Mouse (Mus musculus) spleen, adult 2 months (tissue): ENCODE results near the gene Trim24. TPM values are rescaled to one million over a fixed set of nuclear protein-coding genes. Genes with fewer than 3 reads are reported as not detected.
"Not testable (repeated sequence)": the region's sequence is repeated elsewhere in the genome, so short reads cannot be mapped to it uniquely, and the experiment has no call there.

ENCODE experiments used
- DNase-seq, 2 experiments: peaks; one replicate each; pipeline versions ENCODE4 v3.0.0 to v3.0.0-alpha.2; 2012 to 2021; ENCODE audit warnings: low spot score in 2 of 2, low read depth in 1 of 2
- H3K27ac ChIP-seq: fragments of 200-500 bp; 2 replicates; pipeline ENCODE4 v1.5.1; 2012; ENCODE audit warnings: low read length, inconsistent platforms; ENCODE audit not compliant: insufficient read depth
- H3K27me3 ChIP-seq: fragments of 200-500 bp; 2 replicates; pipeline ENCODE4 v1.6.1; 2012; ENCODE audit warnings: mild to moderate bottlenecking, moderate library complexity, low read length, inconsistent platforms; ENCODE audit not compliant: control insufficient read depth, insufficient read depth
- H3K36me3 ChIP-seq: fragments of 200-500 bp; 2 replicates; pipeline ENCODE4 v1.6.1; 2012; ENCODE audit warnings: mild to moderate bottlenecking, low read length, inconsistent platforms; ENCODE audit not compliant: control insufficient read depth, insufficient read depth
- H3K4me1 ChIP-seq: fragments of 200-500 bp; 2 replicates; pipeline ENCODE4 v1.6.1; 2011; ENCODE audit warnings: inconsistent platforms; ENCODE audit not compliant: control insufficient read depth, insufficient read depth, insufficient read length
- H3K4me3 ChIP-seq: fragments of 200-500 bp; 2 replicates; pipeline ENCODE4 v1.5.1; 2011; ENCODE audit warnings: mild to moderate bottlenecking, inconsistent platforms; ENCODE audit not compliant: insufficient read depth, insufficient read length; ENCODE audit errors: extremely low read depth
- CTCF ChIP-seq: fragments of 200-500 bp; IDR thresholded peaks from 2 replicates; pipeline ENCODE4 v1.5.1; 2011; ENCODE audit warnings: mild to moderate bottlenecking, inconsistent platforms; ENCODE audit not compliant: insufficient read depth, insufficient read length, insufficient replicate concordance; ENCODE audit errors: extremely low read depth
- POLR2A ChIP-seq: fragments of 200-500 bp; IDR thresholded peaks from 2 replicates; pipeline ENCODE4 v1.6.1; 2011; ENCODE audit warnings: low read depth, low read length, inconsistent platforms
- WGBS: fragments of 180-500 bp; shearing (Covaris S2); methylation state at CpG from one replicate; pipeline ENCODE4 v1.1.7; 2018; 5-methylcytosine and 5-hydroxymethylcytosine counted together
- polyA plus RNA-seq: library from polyadenylated mRNA; depleted of rRNA; stranded (reverse); fragments of >200 nt; gene quantifications from 2 replicates; pipeline ENCODE4 v1.2.3, GENCODE M21; 2012

Gene Trim24
- polyA plus RNA-seq, 1 experiment: 11.5 TPM

DNA sequence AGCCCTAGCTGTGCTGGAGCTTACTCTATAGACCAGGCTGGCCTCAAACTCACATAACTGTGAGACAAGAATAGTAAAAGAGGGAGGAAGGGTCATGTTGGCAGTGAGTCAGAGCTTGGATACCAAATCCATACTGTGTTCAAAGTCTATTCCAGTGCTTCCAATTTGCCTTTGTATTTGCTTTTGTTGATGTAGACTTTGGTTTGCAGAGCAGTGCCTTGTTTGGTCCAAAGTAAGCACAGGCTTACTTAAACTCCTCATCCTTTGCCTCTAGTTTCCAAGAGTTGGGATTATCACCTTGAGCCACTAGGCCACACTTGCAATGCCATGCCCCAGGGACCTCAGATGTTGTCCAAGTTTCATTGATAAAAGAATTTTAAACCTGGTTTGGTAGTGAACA lies 41.0 kb upstream of the Trim24 start:
- no peak for DNase-seq
- Histone ChIP-seq H3K4me1 (no peaks in the 10 kb centered on the region), H3K36me3 (no peaks in the 10 kb centered on the region), H3K27me3 (no peaks in the 10 kb centered on the region), H3K4me3 (no peak overlapping the region), H3K27ac (no peak overlapping the region)
- TF ChIP-seq CTCF (no peak), POLR2A (no peak)

- DNase-seq: no peak
- 90% methylated on average over 1 of the region's 1 CpGs for WGBS
These were observed 36.9 kb upstream of the Trim24 start for GRCm38 (mm10) chr6:37833691-37834090.

DNA sequence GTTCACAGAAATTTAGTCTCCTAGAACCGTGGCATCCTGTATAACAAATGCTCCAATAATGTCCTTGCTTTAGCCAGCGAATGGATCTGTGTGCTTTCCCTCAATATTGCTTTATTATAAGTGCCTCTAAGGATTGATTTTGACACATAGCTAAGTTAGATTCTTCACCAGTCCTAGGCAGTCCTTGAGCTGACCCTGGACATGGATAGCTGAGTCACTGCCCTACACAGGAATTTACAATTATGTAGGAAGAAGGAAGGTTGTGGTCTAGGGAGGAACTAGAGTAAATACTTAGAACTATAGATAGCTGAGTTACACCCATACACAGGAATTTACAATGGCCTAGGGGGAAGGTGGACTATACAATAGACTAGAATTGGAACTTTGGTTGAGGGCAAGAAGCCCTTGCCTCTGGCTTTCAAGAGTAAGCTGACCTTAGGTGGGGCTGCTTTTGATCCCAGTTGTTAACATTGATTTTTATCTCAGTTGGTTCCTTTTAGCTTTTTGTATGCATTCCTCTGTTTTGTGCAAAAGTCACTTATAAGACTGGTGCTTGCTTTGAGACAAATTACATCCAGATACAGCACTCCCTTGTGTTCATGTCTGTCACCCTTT lies 33.6 kb upstream of the Trim24 start:
- H3K27ac ChIP-seq, H3K27me3 ChIP-seq, H3K4me1 ChIP-seq, H3K4me3 ChIP-seq, DNase-seq, H3K36me3 ChIP-seq: not testable (repeated sequence)
- 90% methylated on average over 2 of the region's 2 CpGs for WGBS

More at GRCm38 (mm10) chr6:37833691-37834090, 36.9 kb upstream of the Trim24 start:
- no peak overlapping the region for H3K4me3 ChIP-seq
- no peaks in the 10 kb centered on the region for H3K36me3 ChIP-seq
- H3K4me1 ChIP-seq: no peaks in the 10 kb centered on the region
- no peak overlapping the region for H3K27ac ChIP-seq
- no peaks in the 10 kb centered on the region for H3K27me3 ChIP-seq
- TF ChIP-seq POLR2A (no peak), CTCF (no peak)

DNA sequence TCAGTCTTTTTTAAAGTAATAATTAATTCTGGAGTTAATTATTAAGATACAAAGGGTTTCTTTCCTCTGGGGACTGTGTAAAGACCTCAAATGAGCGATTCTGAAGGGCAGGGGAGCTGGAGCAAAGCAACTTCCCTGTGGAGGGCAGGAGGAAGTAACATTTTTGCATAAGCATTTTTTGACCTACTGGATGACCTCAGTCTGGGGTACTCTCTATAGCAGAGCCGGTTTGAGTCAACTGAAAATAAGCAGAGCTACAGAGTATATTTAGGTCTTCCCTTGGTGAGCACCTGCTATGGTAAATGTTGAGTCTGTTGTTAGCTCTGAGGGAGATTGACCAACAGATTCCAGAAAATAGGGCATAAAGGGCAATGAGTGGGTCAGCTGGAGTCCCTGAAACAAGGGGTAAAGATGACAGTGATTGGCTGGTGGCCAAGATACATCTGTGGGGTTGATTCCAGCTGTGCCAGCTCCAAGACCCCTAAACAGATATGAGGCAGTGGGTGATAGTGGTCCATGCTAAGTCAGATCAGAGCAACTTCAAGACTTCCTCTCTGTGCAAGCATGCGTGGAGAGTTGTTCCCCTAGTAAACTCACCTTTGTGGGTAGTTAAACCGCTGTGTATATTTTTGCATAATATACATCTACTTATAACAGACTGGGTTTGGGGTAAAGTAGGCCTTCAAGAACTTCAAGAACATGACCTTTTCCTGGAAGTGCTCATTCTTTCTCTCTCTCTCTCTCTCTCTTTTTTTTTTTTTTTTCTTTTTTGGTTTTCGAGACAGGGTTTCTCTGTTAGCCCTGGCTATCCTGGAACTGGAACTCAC lies 27.6 kb upstream of the Trim24 start:
- DNase-seq: peak; percentile 23 to 24
- no peak for TF ChIP-seq POLR2A
- TF ChIP-seq CTCF: no peak
- 34% methylated on average over 5 of the region's 5 CpGs for WGBS

GRCm38 (mm10) chr6:37843647-37844273 lies 26.9 kb upstream of the Trim24 start:
- WGBS: 81% methylated on average over 8 of the region's 8 CpGs
- no peak for DNase-seq
- H3K27ac ChIP-seq: no peak overlapping the region
- H3K36me3 ChIP-seq: no peaks in the 10 kb centered on the region
- H3K27me3 ChIP-seq: no peaks in the 10 kb centered on the region
- H3K4me3 ChIP-seq: no peak overlapping the region
- peaks cover 6% of the 10 kb centered on the region; the same call in 1 of the 2 replicates for H3K4me1 ChIP-seq
- TF ChIP-seq POLR2A (no peak), CTCF (no peak)

More for the DNA sequence above, 27.6 kb upstream of the Trim24 start:
- H3K4me1 ChIP-seq: peaks cover 6% of the 10 kb centered on the region; the same call in 1 of the 2 replicates
- no peak overlapping the region for H3K27ac ChIP-seq
- H3K36me3 ChIP-seq: no peaks in the 10 kb centered on the region
- no peak overlapping the region for H3K4me3 ChIP-seq
- no peaks in the 10 kb centered on the region for H3K27me3 ChIP-seq

- H3K4me3 ChIP-seq, H3K36me3 ChIP-seq, DNase-seq, H3K27ac ChIP-seq, H3K27me3 ChIP-seq, H3K4me1 ChIP-seq: not testable (repeated sequence)
- WGBS: 91% methylated on average over 6 of the region's 6 CpGs
These were observed 25.7 kb upstream of the Trim24 start for GRCm38 (mm10) chr6:37844947-37845346.

- H3K36me3 ChIP-seq, H3K27ac ChIP-seq, DNase-seq, H3K27me3 ChIP-seq, H3K4me1 ChIP-seq, H3K4me3 ChIP-seq: not testable (repeated sequence)
- WGBS: 88% methylated on average over 4 of the region's 4 CpGs
These were observed 23.1 kb upstream of the Trim24 start for GRCm38 (mm10) chr6:37847531-37847930.
